Mouse (Mus musculus) spleen, adult 2 months (tissue): ENCODE measurements around the gene Vsig10. TPM values are rescaled to one million over a fixed set of nuclear protein-coding genes. Genes with fewer than 3 reads are reported as not detected.

ENCODE experiments used
- DNase-seq, 2 experiments: peaks; one replicate each; pipeline versions ENCODE4 v3.0.0 to v3.0.0-alpha.2; 2012 to 2021; ENCODE audit warnings: low spot score in 2 of 2, low read depth in 1 of 2
- H3K27ac ChIP-seq: fragments of 200-500 bp; 2 replicates; pipeline ENCODE4 v1.5.1; 2012; ENCODE audit warnings: low read length, inconsistent platforms; ENCODE audit not compliant: insufficient read depth
- H3K27me3 ChIP-seq: fragments of 200-500 bp; 2 replicates; pipeline ENCODE4 v1.6.1; 2012; ENCODE audit warnings: mild to moderate bottlenecking, moderate library complexity, low read length, inconsistent platforms; ENCODE audit not compliant: control insufficient read depth, insufficient read depth
- H3K36me3 ChIP-seq: fragments of 200-500 bp; 2 replicates; pipeline ENCODE4 v1.6.1; 2012; ENCODE audit warnings: mild to moderate bottlenecking, low read length, inconsistent platforms; ENCODE audit not compliant: control insufficient read depth, insufficient read depth
- H3K4me1 ChIP-seq: fragments of 200-500 bp; 2 replicates; pipeline ENCODE4 v1.6.1; 2011; ENCODE audit warnings: inconsistent platforms; ENCODE audit not compliant: control insufficient read depth, insufficient read depth, insufficient read length
- H3K4me3 ChIP-seq: fragments of 200-500 bp; 2 replicates; pipeline ENCODE4 v1.5.1; 2011; ENCODE audit warnings: mild to moderate bottlenecking, inconsistent platforms; ENCODE audit not compliant: insufficient read depth, insufficient read length; ENCODE audit errors: extremely low read depth
- CTCF ChIP-seq: fragments of 200-500 bp; IDR thresholded peaks from 2 replicates; pipeline ENCODE4 v1.5.1; 2011; ENCODE audit warnings: mild to moderate bottlenecking, inconsistent platforms; ENCODE audit not compliant: insufficient read depth, insufficient read length, insufficient replicate concordance; ENCODE audit errors: extremely low read depth
- POLR2A ChIP-seq: fragments of 200-500 bp; IDR thresholded peaks from 2 replicates; pipeline ENCODE4 v1.6.1; 2011; ENCODE audit warnings: low read depth, low read length, inconsistent platforms
- WGBS: fragments of 180-500 bp; shearing (Covaris S2); methylation state at CpG from one replicate; pipeline ENCODE4 v1.1.7; 2018; 5-methylcytosine and 5-hydroxymethylcytosine counted together
- polyA plus RNA-seq: library from polyadenylated mRNA; depleted of rRNA; stranded (reverse); fragments of >200 nt; gene quantifications from 2 replicates; pipeline ENCODE4 v1.2.3, GENCODE M21; 2012

The Vsig10 gene
- polyA plus RNA-seq, 1 experiment = 11.0 TPM

DNA sequence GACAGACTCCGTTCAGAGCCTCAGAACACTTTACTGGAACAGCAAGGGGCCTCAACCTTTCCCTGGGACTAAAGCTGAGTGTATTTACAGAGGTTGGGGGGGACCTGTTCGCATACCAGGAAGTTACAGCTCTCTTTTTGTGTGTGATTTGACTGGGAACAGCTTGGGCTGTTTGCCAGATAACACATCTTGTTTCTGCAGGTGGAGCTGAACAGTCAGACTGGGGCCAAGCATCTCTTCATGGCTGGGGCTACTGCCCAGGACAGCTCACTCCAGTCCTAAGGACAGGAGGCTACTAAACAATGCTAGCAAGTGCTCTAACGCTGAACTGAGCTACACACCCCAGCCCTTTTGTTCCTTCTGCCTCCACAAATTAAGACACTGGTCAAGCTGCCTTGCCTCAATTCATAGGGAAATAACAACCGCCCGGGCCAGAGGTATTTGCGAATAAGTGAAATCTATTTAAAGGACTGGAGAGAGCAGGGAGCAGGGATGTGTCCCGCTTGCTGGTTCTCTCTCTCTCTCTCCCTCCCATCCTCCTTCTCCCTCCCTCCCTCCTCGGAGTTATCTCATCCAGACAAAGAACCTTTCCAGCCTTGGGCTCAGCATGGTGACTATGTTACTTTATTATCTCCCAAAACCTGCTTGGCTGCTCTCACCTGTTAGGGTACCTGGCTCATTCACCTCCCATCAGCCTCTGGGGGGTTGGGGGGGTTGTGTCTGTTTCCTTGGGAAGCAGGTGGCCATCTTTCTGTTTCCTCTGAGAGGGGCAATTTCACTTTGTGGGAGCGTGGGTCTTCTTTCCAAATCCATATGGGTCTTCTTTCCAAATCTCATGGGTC, 4.1 kb upstream of the Vsig10 start:
- Histone ChIP-seq H3K27me3 (peaks cover 10% of the 10 kb centered on the region; the same call in 1 of the 2 replicates), H3K4me3 (no peak overlapping the region), H3K4me1 (no peaks in the 10 kb centered on the region), H3K27ac (no peak overlapping the region), H3K36me3 (no peaks in the 10 kb centered on the region)
- WGBS = 63% methylated on average over 9 of the region's 9 CpGs
- no peak for DNase-seq
- TF ChIP-seq POLR2A = no peak
- TF ChIP-seq CTCF = no peak

DNA sequence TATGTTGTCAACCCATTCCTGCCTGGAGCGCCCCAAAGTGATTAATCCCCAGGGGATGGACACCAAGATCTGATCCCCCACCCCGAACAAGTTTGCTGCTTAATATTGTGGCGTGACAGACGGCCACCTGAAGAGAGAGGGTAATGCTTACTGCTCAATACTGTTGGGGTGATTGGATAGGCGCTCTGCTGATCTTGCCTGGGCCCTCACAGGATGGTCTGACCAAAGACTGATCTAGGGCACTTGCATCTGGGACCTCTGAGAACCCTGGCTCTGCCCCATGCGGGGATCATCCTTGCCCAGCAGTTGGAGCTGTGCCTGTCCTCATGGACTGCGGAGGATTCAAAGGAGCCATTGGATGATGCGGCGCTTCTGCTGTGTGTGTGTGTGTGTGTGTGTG, 4.9 kb downstream of the Vsig10 start:
- TF ChIP-seq POLR2A (no peak), CTCF (no peak)
- H3K27me3 ChIP-seq = peaks cover 9% of the 10 kb centered on the region; the same call in 1 of the 2 replicates
- no peak overlapping the region for H3K27ac ChIP-seq
- H3K4me1 ChIP-seq = no peaks in the 10 kb centered on the region
- H3K36me3 ChIP-seq = no peaks in the 10 kb centered on the region
- no peak overlapping the region for H3K4me3 ChIP-seq
- DNase-seq = no peak
- WGBS = 92% methylated on average over 9 of the region's 9 CpGs

DNA sequence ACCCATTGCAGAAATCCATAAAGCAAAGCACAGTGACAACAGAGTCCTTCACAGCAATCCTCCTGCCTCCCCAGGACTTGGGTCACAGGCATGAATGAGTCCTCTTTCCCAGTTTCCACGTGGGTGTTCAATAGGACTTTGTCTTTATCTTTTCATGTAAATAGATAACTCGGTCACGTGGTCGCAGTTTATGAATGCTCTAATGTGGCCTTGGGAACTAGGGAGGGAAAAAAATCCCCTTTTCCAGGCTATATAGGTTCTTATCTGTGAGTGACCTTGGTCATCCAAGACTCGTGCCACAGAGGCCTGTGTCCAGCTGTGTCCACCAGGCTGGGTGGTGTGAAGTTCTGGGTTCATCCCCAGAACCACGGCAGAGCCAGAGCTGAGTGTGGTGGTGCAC, 7.5 kb downstream of the Vsig10 start:
- 77% methylated on average over 6 of the region's 6 CpGs for WGBS
- H3K4me1 ChIP-seq = no peaks in the 10 kb centered on the region
- DNase-seq = no peak
- H3K4me3 ChIP-seq = no peak overlapping the region
- no peaks in the 10 kb centered on the region for H3K27me3 ChIP-seq
- H3K27ac ChIP-seq = no peak overlapping the region
- H3K36me3 ChIP-seq = no peaks in the 10 kb centered on the region
- TF ChIP-seq CTCF = no peak
- no peak for TF ChIP-seq POLR2A

DNA sequence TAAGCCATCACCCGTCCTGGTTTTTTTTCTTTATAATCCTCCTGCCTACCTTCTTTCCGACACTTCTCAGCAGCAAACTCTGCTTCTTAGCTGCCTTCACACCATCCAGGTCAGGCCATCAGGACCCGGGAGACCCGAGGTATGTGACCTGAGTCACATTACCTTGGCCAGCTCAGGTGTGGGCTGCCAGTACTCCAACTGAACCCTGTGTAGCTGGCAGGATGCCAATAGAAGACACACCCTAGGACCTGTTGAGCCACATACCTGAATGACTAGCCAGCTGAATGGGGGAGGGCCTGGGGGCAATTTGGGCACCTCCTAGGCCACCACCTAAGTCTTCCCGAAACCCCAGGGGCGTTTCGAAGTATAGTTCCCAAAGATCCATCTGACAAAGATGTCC, 11.6 kb downstream of the Vsig10 start:
- TF ChIP-seq POLR2A = no peak
- no peak for TF ChIP-seq CTCF
- Histone ChIP-seq H3K27me3 (no peaks in the 10 kb centered on the region), H3K4me1 (no peaks in the 10 kb centered on the region), H3K27ac (no peak overlapping the region), H3K36me3 (no peaks in the 10 kb centered on the region), H3K4me3 (no peak overlapping the region)
- 90% methylated on average over 7 of the region's 7 CpGs for WGBS
- DNase-seq = no peak

DNA sequence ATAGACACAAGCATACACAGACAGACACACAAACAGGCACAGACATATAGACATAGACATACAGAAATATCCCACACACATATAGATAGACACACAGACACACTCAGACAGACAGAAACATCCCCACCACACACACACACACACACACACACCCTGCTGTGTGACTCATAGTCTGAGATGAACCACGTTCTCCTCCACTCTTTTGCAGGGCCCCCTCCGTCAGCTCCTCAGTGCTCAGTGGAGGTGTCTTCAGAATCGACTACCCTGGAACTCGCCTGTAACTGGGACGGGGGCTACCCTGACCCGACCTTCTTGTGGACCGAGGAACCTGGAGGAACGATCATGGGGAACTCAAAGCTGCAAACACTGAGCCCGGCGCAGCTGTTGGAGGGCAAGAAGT, 19.1 kb downstream of the Vsig10 start:
- TF ChIP-seq POLR2A (no peak), CTCF (no peak)
- no peak overlapping the region for H3K4me3 ChIP-seq
- whole genome bisulfite sequencing = 88% methylated on average over 10 of the region's 10 CpGs
- no peak for DNase-seq
- no peak overlapping the region for H3K27ac ChIP-seq
- H3K36me3 ChIP-seq = no peaks in the 10 kb centered on the region
- no peaks in the 10 kb centered on the region for H3K4me1 ChIP-seq
- H3K27me3 ChIP-seq = no peaks in the 10 kb centered on the region

DNA sequence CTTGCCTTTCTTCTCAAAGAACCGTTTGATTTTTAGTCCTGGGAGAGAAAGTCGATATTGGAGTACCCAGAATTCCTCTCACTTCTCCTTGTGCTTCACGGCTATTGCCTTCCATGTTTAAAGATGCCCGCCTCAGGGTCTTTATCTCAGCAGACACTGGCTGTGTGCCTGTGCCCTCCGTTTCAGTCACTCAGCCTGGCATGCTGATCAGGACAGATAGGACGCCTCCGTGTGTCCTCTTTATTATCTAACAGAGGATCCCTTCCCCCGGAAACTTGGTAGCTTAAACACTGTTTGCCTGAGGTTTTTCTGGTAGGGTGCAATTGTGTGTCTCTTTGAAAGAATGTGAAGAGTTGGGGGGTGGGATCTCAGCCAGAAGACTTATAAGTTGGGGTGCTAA, 19.6 kb downstream of the Vsig10 start:
- Histone ChIP-seq H3K27me3 (no peaks in the 10 kb centered on the region), H3K27ac (no peak overlapping the region), H3K4me3 (no peak overlapping the region), H3K36me3 (no peaks in the 10 kb centered on the region), H3K4me1 (no peaks in the 10 kb centered on the region)
- no peak for DNase-seq
- no peak for TF ChIP-seq CTCF
- no peak for TF ChIP-seq POLR2A
- 72% methylated on average over 8 of the region's 8 CpGs for WGBS

DNA sequence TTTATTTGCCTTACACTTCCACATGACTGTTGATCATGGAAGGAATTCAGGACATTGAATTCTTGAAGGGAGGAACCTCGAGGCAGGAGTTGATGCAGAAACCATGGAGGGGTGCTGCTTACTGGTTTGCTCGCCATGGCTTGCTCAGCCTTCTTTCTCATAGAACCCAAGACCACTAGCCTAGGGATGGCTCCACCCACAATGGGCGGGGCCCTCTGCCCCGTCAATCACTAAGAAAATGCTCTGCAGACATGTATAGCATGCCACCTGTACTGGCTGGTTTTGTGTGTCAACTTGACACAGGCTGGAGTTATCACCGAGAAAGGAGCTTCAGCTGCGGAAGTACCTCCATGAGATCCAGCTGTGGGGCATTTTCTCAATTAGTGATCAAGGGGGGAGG, 21.2 kb downstream of the Vsig10 start:
- WGBS = 85% methylated on average over 6 of the region's 6 CpGs
- Histone ChIP-seq H3K27ac (no peak overlapping the region), H3K27me3 (no peaks in the 10 kb centered on the region), H3K4me3 (no peak overlapping the region), H3K4me1 (no peaks in the 10 kb centered on the region), H3K36me3 (no peaks in the 10 kb centered on the region)
- TF ChIP-seq POLR2A = no peak
- TF ChIP-seq CTCF = no peak
- DNase-seq = no peak
